Comparison of ENCODE assay signal across 8 mouse cellular contexts in the genomic region with DNA sequence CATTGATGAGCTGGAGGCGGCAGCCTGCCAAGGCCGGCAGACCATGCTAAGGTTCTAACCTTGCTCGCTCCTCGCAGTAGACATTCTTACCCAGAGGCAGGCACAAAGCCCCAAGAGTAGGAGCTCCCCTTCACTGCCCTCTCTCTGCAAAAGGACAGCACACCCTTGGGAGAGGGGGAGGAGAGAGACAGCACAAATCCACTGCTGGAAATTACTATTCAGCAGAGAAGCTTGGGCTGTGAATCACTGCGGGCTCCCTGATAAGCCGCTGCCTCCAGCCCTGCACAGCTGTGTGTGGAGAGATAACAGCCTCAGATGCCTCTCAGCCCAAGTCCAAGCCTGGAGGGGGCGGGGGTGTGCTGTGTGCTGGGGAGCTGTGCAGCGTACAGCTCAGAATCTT. TPM values are rescaled to one million over a fixed set of nuclear protein-coding genes. Genes with fewer than 3 reads are reported as not detected.
DNase-seq lines count a peak whose midpoint lies in the region; ATAC-seq lines count a peak whose summit lies in the region.

No protein-coding gene starts in this region.

- peak overlapping the region; percentile 33; the same call in 1 of the 2 replicates for H3K27ac ChIP-seq in forebrain, embryonic 12.5 days
- peak overlapping the region; percentile 18; the same call in 1 of the 2 replicates for H3K27ac ChIP-seq in neural tube, embryonic 12.5 days

- 3% methylated on average over 8 of the region's 8 CpGs for WGBS in forebrain, embryonic 12.5 days
- 17% methylated on average over 8 of the region's 8 CpGs for whole genome bisulfite sequencing in neural tube, embryonic 12.5 days

- peak; percentile 51 for ATAC-seq in forebrain, embryonic 12.5 days (ENCODE audit: low FRiP score)
- peak; percentile 57; the same call in 1 of the 2 replicates for ATAC-seq in neural tube, embryonic 12.5 days (ENCODE audit: low FRiP score, low read depth)

- no peaks in the 10 kb centered on the region for H3K9me3 ChIP-seq in forebrain, embryonic 12.5 days
- no peaks in the 10 kb centered on the region for H3K9me3 ChIP-seq in neural tube, embryonic 12.5 days

- intact Hi-C loops in heart, postnatal 25 days (cut with DNase I): no loop called here
- intact Hi-C loops in left cerebral cortex, postnatal 36 days (cut with DNase I): loop anchor here (2.0 to 10.0 kb wide), 2 partner anchors 15 to 241 kb away; a partner anchor contains a TSS

- H3K4me2 ChIP-seq in forebrain, embryonic 12.5 days: peak overlapping the region; percentile 17
- H3K4me2 ChIP-seq in neural tube, embryonic 12.5 days (replicated peaks): peak overlapping the region; percentile 80

- H3K9ac ChIP-seq in forebrain, embryonic 12.5 days: no peak overlapping the region
- peak overlapping the region; percentile 14; the same call in 1 of the 2 replicates for H3K9ac ChIP-seq in neural tube, embryonic 12.5 days

- peaks cover 66% of the 10 kb centered on the region for H3K27me3 ChIP-seq in forebrain, embryonic 12.5 days
- H3K27me3 ChIP-seq in neural tube, embryonic 12.5 days (replicated peaks): peaks cover 52% of the 10 kb centered on the region

- H3K4me3 ChIP-seq in forebrain, embryonic 12.5 days (replicated peaks): no peak overlapping the region
- no peak overlapping the region for H3K4me3 ChIP-seq in neural tube, embryonic 12.5 days

- no peaks in the 10 kb centered on the region for H3K36me3 ChIP-seq in forebrain, embryonic 12.5 days (replicated peaks)
- H3K36me3 ChIP-seq in neural tube, embryonic 12.5 days: no peaks in the 10 kb centered on the region

- peaks cover 51% of the 10 kb centered on the region for H3K4me1 ChIP-seq in forebrain, embryonic 12.5 days
- H3K4me1 ChIP-seq in neural tube, embryonic 12.5 days: peaks cover 51% of the 10 kb centered on the region

- peak; percentile 20 for DNase-seq in urinary bladder, postnatal 25 days (ENCODE audit: low spot score)
- DNase-seq in urinary bladder, postnatal 10 days (ENCODE audit: low spot score): no peak
- DNase-seq in heart, postnatal 25 days (ENCODE audit: low spot score): peak; percentile 65
- DNase-seq in left cerebral cortex, postnatal 36 days (ENCODE audit: low spot score in 2 of 2): peak; percentile 52 to 54
- peak; percentile 82 for DNase-seq in yolk sac, embryonic 10.5 days (ENCODE audit: low spot score)
- no peak for DNase-seq in layer of hippocampus, adult 11-12 months (ENCODE audit: low spot score)

RNA-seq across cellular contexts. Expression of a gene that starts 1.9 kb away (rescaled TPM):
- 5.5 and 5.7 TPM in 2 replicates for polyA plus RNA-seq in forebrain, embryonic 12.5 days (2016; fragmentation: Nextera tagmentation; extraction: Ambion mirVana)
- total RNA-seq in heart, postnatal 25 days (2021): 1 to 10 TPM; 1.6 to 2.3 TPM
- 10 to 100 TPM; 16.4 to 20.3 TPM for total RNA-seq in left cerebral cortex, postnatal 36 days (2021)
- polyA plus RNA-seq in neural tube, embryonic 12.5 days (2016; fragmentation: Nextera tagmentation; extraction: Ambion mirVana): 12.4 and 13.3 TPM in 2 replicates

RNA-seq across cellular contexts. Expression of a gene that starts 15.4 kb away (rescaled TPM):
- 694 and 697 TPM in 2 replicates for polyA plus RNA-seq in forebrain, embryonic 12.5 days (2016; fragmentation: Nextera tagmentation; extraction: Ambion mirVana)
- total RNA-seq in heart, postnatal 25 days (2021): 1,000 to 10,000 TPM; 2,545 to 2,748 TPM
- total RNA-seq in left cerebral cortex, postnatal 36 days (2021): 100 to 1,000 TPM; 378 to 426 TPM
- 770 and 826 TPM in 2 replicates for polyA plus RNA-seq in neural tube, embryonic 12.5 days (2016; fragmentation: Nextera tagmentation; extraction: Ambion mirVana)

RNA-seq across cellular contexts. Expression of a gene that starts 31.6 kb away (rescaled TPM):
- polyA plus RNA-seq in forebrain, embryonic 12.5 days (2016; fragmentation: Nextera tagmentation; extraction: Ambion mirVana): 18.2 and 19.3 TPM in 2 replicates
- 1 to 10 TPM; 6.7 to 9.3 TPM for total RNA-seq in heart, postnatal 25 days (2021)
- total RNA-seq in left cerebral cortex, postnatal 36 days (2021): 10 to 100 TPM; 17.3 to 21.5 TPM
- polyA plus RNA-seq in neural tube, embryonic 12.5 days (2016; fragmentation: Nextera tagmentation; extraction: Ambion mirVana): 19.6 and 20.2 TPM in 2 replicates

RNA-seq across cellular contexts. Expression of a gene that starts 37.8 kb away (rescaled TPM):
- 41.5 and 41.9 TPM in 2 replicates for polyA plus RNA-seq in forebrain, embryonic 12.5 days (2016; fragmentation: Nextera tagmentation; extraction: Ambion mirVana)
- 1 to 10 TPM; 4.9 to 5.1 TPM for total RNA-seq in heart, postnatal 25 days (2021)
- total RNA-seq in left cerebral cortex, postnatal 36 days (2021): 100 to 1,000 TPM; 381 to 434 TPM
- polyA plus RNA-seq in neural tube, embryonic 12.5 days (2016; fragmentation: Nextera tagmentation; extraction: Ambion mirVana): 40.6 and 43.0 TPM in 2 replicates

RNA-seq across cellular contexts. Expression of a gene that starts 46.9 kb away (rescaled TPM):
- 62.3 and 62.5 TPM in 2 replicates for polyA plus RNA-seq in forebrain, embryonic 12.5 days (2016; fragmentation: Nextera tagmentation; extraction: Ambion mirVana)
- 100 to 1,000 TPM; 160 to 162 TPM for total RNA-seq in heart, postnatal 25 days (2021)
- total RNA-seq in left cerebral cortex, postnatal 36 days (2021): 10 to 100 TPM; 63.6 to 66.3 TPM
- 68.0 and 68.2 TPM in 2 replicates for polyA plus RNA-seq in neural tube, embryonic 12.5 days (2016; fragmentation: Nextera tagmentation; extraction: Ambion mirVana)

Comparison
In these comparisons a context has a peak if more than half of its experiments do, and no peak if none do; other contexts are left out.
1. DNase-seq: peak in urinary bladder, postnatal 25 days (single experiment), heart, postnatal 25 days (single experiment), left cerebral cortex, postnatal 36 days (2 of 2) and yolk sac, embryonic 10.5 days (single experiment); none in urinary bladder, postnatal 10 days (single experiment) and layer of hippocampus, adult 11-12 months (single experiment).
2. RNA of a gene that starts 1.9 kb away (total RNA-seq): 16.4 to 20.3 TPM in left cerebral cortex, postnatal 36 days; 1.6 to 2.3 TPM in heart, postnatal 25 days; every median in the first group is over 4 times any median in the second.
3. RNA of a gene that starts 15.4 kb away (total RNA-seq): 2,545 to 2,748 TPM in heart, postnatal 25 days; 378 to 426 TPM in left cerebral cortex, postnatal 36 days; every median in the first group is over 4 times any median in the second.